Mouse (Mus musculus) midbrain, embryonic 16.5 days (tissue): ENCODE measurements around the gene Pcolce. TPM values are rescaled to one million over a fixed set of nuclear protein-coding genes. Genes with fewer than 3 reads are reported as not detected.

Source experiments
- ATAC-seq: fragments of 200-750 bp; cut with Nextera tagmentation; 2 replicates; pipeline ENCODE4 v1.8.0; 2017; ENCODE audit warnings: moderate TSS enrichment
- H3K27ac ChIP-seq: fragments of 300-500 bp; sonication (generic); 2 replicates; pipeline ENCODE4 v1.5.1; 2014; ENCODE audit warnings: mild to moderate bottlenecking, low read length, mixed read lengths
- H3K27me3 ChIP-seq: fragments of 300-500 bp; sonication (generic); 2 replicates; pipeline ENCODE4 v1.6.1; 2014; ENCODE audit warnings: low read depth, low read length, mixed read lengths; ENCODE audit not compliant: control insufficient read depth, insufficient read depth
- H3K36me3 ChIP-seq: fragments of 300-500 bp; sonication (generic); 2 replicates; pipeline ENCODE4 v1.6.1; 2014; ENCODE audit warnings: mild to moderate bottlenecking, low read length, moderate library complexity, mixed read lengths; ENCODE audit not compliant: control insufficient read depth, insufficient read depth
- H3K4me1 ChIP-seq: fragments of 300-500 bp; sonication (generic); 2 replicates; pipeline ENCODE4 v1.6.1; 2014; ENCODE audit warnings: mild to moderate bottlenecking, low read length, mixed read lengths; ENCODE audit not compliant: control insufficient read depth, insufficient read depth
- H3K4me2 ChIP-seq: fragments of 300-500 bp; sonication (generic); 2 replicates; pipeline ENCODE4 v1.6.1; 2014; ENCODE audit warnings: mild to moderate bottlenecking, low read length, mixed read lengths
- H3K4me3 ChIP-seq: fragments of 300-500 bp; sonication (generic); 2 replicates; pipeline ENCODE4 v1.5.1; 2014; ENCODE audit warnings: low read depth, mild to moderate bottlenecking, low read length, moderate library complexity, mixed read lengths
- H3K9ac ChIP-seq: fragments of 300-500 bp; sonication (generic); 2 replicates; pipeline ENCODE4 v1.6.1; 2014; ENCODE audit warnings: low read depth, low read length, mixed read lengths
- H3K9me3 ChIP-seq: fragments of 300-500 bp; sonication (generic); replicated peaks from 2 replicates; pipeline ENCODE4 v1.6.1; 2014; ENCODE audit warnings: mild to moderate bottlenecking, low read length, mixed read lengths; ENCODE audit not compliant: control insufficient read depth, poor library complexity, severe bottlenecking
- WGBS: fragments of 180-500 bp; shearing (Covaris S2); extraction: QIAGEN DNeasy Blood & Tissue Kit; methylation state at CpG from one replicate; pipeline ENCODE4 v1.1.7; 2014; 5-methylcytosine and 5-hydroxymethylcytosine counted together
- polyA plus RNA-seq: library from polyadenylated mRNA; unstranded; fragments of >200 nt; fragmentation: Nextera tagmentation; extraction: Ambion mirVana; gene quantifications from 2 replicates; pipeline ENCODE4 v1.2.1, GENCODE M21; 2015

The Pcolce gene
- polyA plus RNA-seq: 11.9 and 13.3 TPM in 2 replicates

- H3K4me3 ChIP-seq: no peak within 1 kb of the TSS
- ATAC-seq: no peak
- 68% methylated on average over 11 of the region's 11 CpGs for WGBS
- H3K4me1 ChIP-seq: no peaks in the 10 kb centered on the region; the same call in 1 of the 2 replicates
- H3K4me2 ChIP-seq: no peak within 1 kb of the TSS
- H3K9me3 ChIP-seq: no peaks in the 10 kb centered on the region
- H3K36me3 ChIP-seq: no peaks in the 10 kb centered on the region
- peaks cover 7% of the 10 kb centered on the region for H3K27me3 ChIP-seq
- no peak within 1 kb of the TSS for H3K9ac ChIP-seq
- no peak within 1 kb of the TSS for H3K27ac ChIP-seq
Measured at GRCm38 (mm10) chr5:137613550-137613949, at the start of gene Pcolce. Gene Pcolce (minus strand): TSS chr5:137613784.

GRCm38 (mm10) chr5:137663057-137663456, 49.5 kb upstream of the Pcolce start:
- H3K27ac ChIP-seq: no peak overlapping the region
- 72% methylated on average over 9 of the region's 9 CpGs for WGBS
- no peaks in the 10 kb centered on the region for H3K4me1 ChIP-seq
- no peak for ATAC-seq
- no peak overlapping the region for H3K4me3 ChIP-seq
- H3K9ac ChIP-seq: no peak overlapping the region
- peaks cover 27% of the 10 kb centered on the region for H3K36me3 ChIP-seq
- no peaks in the 10 kb centered on the region for H3K27me3 ChIP-seq
- no peaks in the 10 kb centered on the region for H3K9me3 ChIP-seq
- no peak overlapping the region for H3K4me2 ChIP-seq

GRCm38 (mm10) chr5:137660064-137660688, 46.6 kb upstream of the Pcolce start:
- WGBS: 92% methylated on average over 6 of the region's 6 CpGs
- Histone ChIP-seq H3K36me3 (peaks cover 17% of the 10 kb centered on the region), H3K9me3 (no peaks in the 10 kb centered on the region)

GRCm38 (mm10) chr5:137656977-137657376, 43.4 kb upstream of the Pcolce start:
- no peak overlapping the region for H3K4me2 ChIP-seq
- ATAC-seq: 0 out of 2 replicates have a peak, but pooled peaks have one; percentile 9
- peaks cover 7% of the 10 kb centered on the region for H3K36me3 ChIP-seq
- H3K9me3 ChIP-seq: no peaks in the 10 kb centered on the region
- H3K27ac ChIP-seq: peak overlapping the region; percentile 35; the same call in 1 of the 2 replicates
- H3K9ac ChIP-seq: no peak overlapping the region
- 24% methylated on average over 6 of the region's 6 CpGs for WGBS
- no peaks in the 10 kb centered on the region for H3K27me3 ChIP-seq
- H3K4me3 ChIP-seq: no peak overlapping the region
- no peaks in the 10 kb centered on the region for H3K4me1 ChIP-seq

More at GRCm38 (mm10) chr5:137660064-137660688, 46.6 kb upstream of the Pcolce start:
- no peaks in the 10 kb centered on the region for H3K4me1 ChIP-seq
- H3K4me3 ChIP-seq: no peak overlapping the region
- no peak overlapping the region for H3K9ac ChIP-seq
- ATAC-seq: no peak
- no peak overlapping the region for H3K4me2 ChIP-seq
- no peak overlapping the region for H3K27ac ChIP-seq
- no peaks in the 10 kb centered on the region for H3K27me3 ChIP-seq

- no peak overlapping the region for H3K4me2 ChIP-seq
- H3K4me3 ChIP-seq: no peak overlapping the region
- H3K36me3 ChIP-seq: peaks cover 4% of the 10 kb centered on the region; the same call in 1 of the 2 replicates
- H3K27ac ChIP-seq: no peak overlapping the region
- H3K4me1 ChIP-seq: peaks cover 5% of the 10 kb centered on the region
- no peaks in the 10 kb centered on the region for H3K9me3 ChIP-seq
- no peak for ATAC-seq
- H3K9ac ChIP-seq: no peak overlapping the region
- WGBS: 82% methylated on average over 7 of the region's 7 CpGs
- no peaks in the 10 kb centered on the region for H3K27me3 ChIP-seq
Measured at GRCm38 (mm10) chr5:137654746-137655145, 41.2 kb upstream of the Pcolce start.

GRCm38 (mm10) chr5:137653366-137653765, 39.8 kb upstream of the Pcolce start:
- no peak for ATAC-seq
- peaks cover 4% of the 10 kb centered on the region; the same call in 1 of the 2 replicates for H3K36me3 ChIP-seq

GRCm38 (mm10) chr5:137652474-137652873, 38.9 kb upstream of the Pcolce start:
- 33% methylated on average over 3 of the region's 3 CpGs for WGBS
- H3K4me1 ChIP-seq: peaks cover 23% of the 10 kb centered on the region
- no peak for ATAC-seq
- H3K9me3 ChIP-seq: no peaks in the 10 kb centered on the region
- H3K4me2 ChIP-seq: no peak overlapping the region
- no peak overlapping the region for H3K9ac ChIP-seq
- no peak overlapping the region for H3K4me3 ChIP-seq
- H3K27ac ChIP-seq: no peak overlapping the region
- peaks cover 4% of the 10 kb centered on the region; the same call in 1 of the 2 replicates for H3K36me3 ChIP-seq
- H3K27me3 ChIP-seq: no peaks in the 10 kb centered on the region

More at GRCm38 (mm10) chr5:137653366-137653765, 39.8 kb upstream of the Pcolce start:
- no peak overlapping the region for H3K4me2 ChIP-seq
- H3K27me3 ChIP-seq: no peaks in the 10 kb centered on the region
- no peak overlapping the region for H3K27ac ChIP-seq
- no peak overlapping the region for H3K9ac ChIP-seq
- H3K4me1 ChIP-seq: peaks cover 16% of the 10 kb centered on the region
- no peak overlapping the region for H3K4me3 ChIP-seq
- 91% methylated on average over 10 of the region's 10 CpGs for WGBS
- H3K9me3 ChIP-seq: no peaks in the 10 kb centered on the region

- 0 out of 2 replicates have a peak overlapping the region, but pooled peaks have one; percentile 13 for H3K27ac ChIP-seq
- H3K9me3 ChIP-seq: no peaks in the 10 kb centered on the region
- H3K9ac ChIP-seq: no peak overlapping the region
- WGBS: 14% methylated on average over 18 of the region's 18 CpGs
- peaks cover 16% of the 10 kb centered on the region for H3K27me3 ChIP-seq
- no peak for ATAC-seq
- H3K4me1 ChIP-seq: peaks cover 27% of the 10 kb centered on the region
- H3K36me3 ChIP-seq: peaks cover 4% of the 10 kb centered on the region; the same call in 1 of the 2 replicates
- H3K4me3 ChIP-seq: no peak overlapping the region
- H3K4me2 ChIP-seq: peak overlapping the region; percentile 43
Measured at GRCm38 (mm10) chr5:137649669-137650571, 36.3 kb upstream of the Pcolce start.
